Mouse (Mus musculus): ENCODE measurements around the gene Ip6k1.

The Ip6k1 gene

GRCm38 (mm10) chr9:108027867-108028266 is 25.6 kb downstream of the Ip6k1 start:
- in situ Hi-C loops (cut with MseI, MboI), result no loop called here

DNA sequence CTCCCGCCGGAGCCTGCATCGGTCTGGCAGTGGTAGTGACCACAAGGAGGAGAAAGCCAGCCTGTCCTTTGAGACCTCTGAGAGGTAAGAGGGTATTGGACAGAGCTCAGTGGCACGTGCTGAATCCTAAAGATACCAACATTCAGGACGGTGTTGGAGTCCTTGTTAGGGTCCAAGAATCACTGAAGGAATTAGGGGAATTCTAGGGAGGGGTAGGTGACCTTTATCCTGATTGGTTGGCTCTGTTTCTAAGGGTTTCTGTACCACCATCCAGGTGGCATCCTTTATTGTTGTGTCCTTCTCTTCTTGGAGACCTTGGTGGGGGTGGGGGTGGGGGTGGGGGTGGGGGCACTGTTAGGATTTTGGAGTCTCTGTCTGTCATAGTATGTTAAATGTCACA is 29.8 kb downstream of the Ip6k1 start:
- in situ Hi-C loops (cut with MseI, MboI), result no loop called here

- in situ Hi-C loops (cut with MseI, MboI), result no loop called here
Observed at GRCm38 (mm10) chr9:108035331-108036156, 33.2 kb downstream of the Ip6k1 start.

- in situ Hi-C loops (cut with MseI, MboI), result no loop called here
Observed at GRCm38 (mm10) chr9:108044751-108045492, 42.6 kb downstream of the Ip6k1 start.

DNA sequence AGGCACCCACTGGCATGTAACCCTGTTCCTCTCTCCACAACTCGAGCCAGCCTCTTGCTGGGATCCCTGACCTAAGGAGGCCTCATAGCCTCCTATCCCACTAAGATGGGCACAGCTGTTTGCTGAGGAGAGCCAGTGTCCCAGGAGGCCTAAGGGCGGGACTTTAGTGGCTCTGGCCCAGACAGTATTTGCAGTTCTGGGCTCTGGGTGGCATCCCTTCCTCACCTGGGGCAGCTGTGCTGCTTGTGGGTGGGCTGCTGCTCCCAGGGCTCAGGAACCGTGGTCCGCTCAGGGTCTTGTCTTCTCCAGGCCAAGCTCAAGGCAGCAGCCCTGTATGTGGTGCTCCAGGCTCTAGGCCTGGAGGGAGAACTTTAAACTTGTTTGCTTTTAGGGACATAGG is 44.3 kb downstream of the Ip6k1 start:
- in situ Hi-C loops (cut with MseI, MboI), result no loop called here

DNA sequence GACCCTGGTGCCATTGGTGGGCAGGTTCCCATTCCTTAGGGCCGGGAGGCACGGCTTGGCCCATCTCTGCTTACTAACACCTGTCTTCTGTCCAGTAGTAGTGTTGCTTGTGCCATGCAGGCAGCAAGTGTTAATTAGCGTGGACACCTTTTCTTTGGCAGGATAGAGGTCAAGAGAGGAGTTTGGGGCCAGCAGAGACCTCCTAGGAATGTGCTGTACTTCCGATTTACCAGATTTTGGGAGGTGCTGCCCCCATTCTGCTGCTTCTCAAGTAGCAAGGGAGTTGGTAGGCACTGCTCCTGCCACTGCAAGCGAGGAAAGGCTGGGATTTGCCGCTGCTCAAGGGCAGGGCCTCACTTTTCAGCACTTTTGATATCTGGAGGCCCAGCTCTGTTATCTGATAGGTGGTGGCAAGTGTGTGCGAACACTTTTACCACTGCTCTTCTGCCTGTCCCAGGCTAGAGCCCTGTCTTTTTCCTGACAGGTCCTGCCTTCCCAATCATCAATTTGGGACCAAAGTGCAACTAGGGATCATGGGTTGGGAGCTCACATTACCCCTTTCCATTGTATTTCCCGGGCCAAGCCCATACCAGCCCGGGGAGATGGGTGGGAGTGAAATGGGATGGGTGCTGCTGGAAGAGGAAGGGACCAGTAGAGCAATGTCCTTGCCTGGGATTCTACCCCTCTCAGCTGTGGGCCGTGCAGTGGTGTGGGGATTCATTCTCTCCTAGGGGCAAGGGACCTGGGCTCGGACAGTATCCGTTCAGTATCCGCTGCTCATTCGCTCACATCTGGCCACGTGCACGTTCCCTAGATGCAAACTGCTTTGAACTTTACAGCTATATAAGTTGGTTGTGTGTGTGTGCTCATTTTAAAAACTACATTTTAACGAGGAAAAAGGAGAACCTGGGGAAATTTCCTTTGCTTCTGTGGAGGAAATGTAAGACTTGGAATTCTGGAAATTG is 45.6 kb downstream of the Ip6k1 start:
- in situ Hi-C loops (cut with MseI, MboI), result no loop called here

DNA sequence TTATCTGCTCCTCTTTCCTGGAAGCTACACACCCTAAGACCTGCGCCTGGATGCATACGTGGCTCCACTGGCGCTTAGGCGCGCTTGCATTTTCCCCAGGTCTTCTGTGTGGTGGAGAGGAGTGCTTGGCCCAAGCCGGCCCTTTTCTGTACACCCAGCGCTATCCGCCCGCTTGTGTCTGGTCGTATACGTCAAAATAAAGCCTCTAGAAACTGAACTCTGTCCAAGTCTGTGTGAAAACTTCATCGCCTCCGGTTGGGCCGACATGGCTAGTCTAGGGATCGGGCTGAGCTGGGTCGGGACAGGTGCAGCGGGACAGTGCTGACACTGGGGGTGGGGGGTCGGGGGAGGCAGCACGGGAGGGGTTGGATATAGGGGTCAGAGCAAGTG is 46.3 kb downstream of the Ip6k1 start:
- in situ Hi-C loops (cut with MseI, MboI), result no loop called here

- in situ Hi-C loops (cut with MseI, MboI), result no loop called here
Observed at GRCm38 (mm10) chr9:108049016-108049455, 46.7 kb downstream of the Ip6k1 start, which contains the start of gene Gmppb. Gene Gmppb (plus strand): TSS chr9:108049242.

- in situ Hi-C loops (cut with MseI, MboI), result no loop called here
Observed at GRCm38 (mm10) chr9:108049561-108050251, 47.4 kb downstream of the Ip6k1 start.

GRCm38 (mm10) chr9:108051184-108051930 is 49.1 kb downstream of the Ip6k1 start:
- in situ Hi-C loops (cut with MseI, MboI), result no loop called here

DNA sequence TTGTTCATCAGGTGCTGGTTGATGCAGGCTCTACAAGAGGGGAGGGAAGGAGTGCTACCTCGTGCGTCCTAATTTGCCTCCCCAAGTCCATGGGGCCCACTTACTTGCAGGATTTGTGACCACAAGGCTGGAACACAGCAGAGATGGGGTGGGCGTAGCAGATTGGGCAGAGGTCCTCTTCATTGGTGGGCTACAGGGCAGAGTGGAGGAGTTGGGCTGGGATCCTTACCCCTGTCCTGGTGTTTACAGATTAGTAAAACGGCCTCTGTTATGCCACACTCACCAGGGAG is 49.6 kb downstream of the Ip6k1 start:
- in situ Hi-C loops (cut with MseI, MboI), result no loop called here

DNA sequence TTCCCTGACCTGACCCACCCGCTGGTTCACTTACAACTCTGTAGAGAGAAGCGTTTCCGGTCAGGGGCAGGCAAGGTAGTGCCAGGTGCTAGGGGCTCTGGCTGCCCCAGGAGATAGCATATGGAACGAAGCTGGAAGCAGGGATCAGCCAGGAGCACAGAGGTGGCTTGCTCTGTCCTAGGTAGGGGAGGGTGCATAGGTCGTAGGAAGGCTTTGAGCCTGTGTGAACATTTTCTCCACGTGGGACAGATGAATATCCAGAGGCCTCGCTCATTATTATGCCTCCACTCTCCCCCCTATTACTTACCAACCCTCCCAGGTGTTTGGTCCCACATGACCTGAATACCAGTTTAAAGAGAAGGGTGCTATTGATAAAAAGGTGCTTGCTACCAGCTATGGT is 50.1 kb downstream of the Ip6k1 start:
- in situ Hi-C loops (cut with MseI, MboI), result no loop called here

- in situ Hi-C loops (cut with MseI, MboI), result no loop called here
Observed at GRCm38 (mm10) chr9:108052885-108053664, 50.8 kb downstream of the Ip6k1 start, which contains the start of gene Amigo3. Gene Amigo3 (plus strand): TSS chr9:108053159.

GRCm38 (mm10) chr9:108053665-108054225 is 51.4 kb downstream of the Ip6k1 start:
- in situ Hi-C loops (cut with MseI, MboI), result no loop called here

DNA sequence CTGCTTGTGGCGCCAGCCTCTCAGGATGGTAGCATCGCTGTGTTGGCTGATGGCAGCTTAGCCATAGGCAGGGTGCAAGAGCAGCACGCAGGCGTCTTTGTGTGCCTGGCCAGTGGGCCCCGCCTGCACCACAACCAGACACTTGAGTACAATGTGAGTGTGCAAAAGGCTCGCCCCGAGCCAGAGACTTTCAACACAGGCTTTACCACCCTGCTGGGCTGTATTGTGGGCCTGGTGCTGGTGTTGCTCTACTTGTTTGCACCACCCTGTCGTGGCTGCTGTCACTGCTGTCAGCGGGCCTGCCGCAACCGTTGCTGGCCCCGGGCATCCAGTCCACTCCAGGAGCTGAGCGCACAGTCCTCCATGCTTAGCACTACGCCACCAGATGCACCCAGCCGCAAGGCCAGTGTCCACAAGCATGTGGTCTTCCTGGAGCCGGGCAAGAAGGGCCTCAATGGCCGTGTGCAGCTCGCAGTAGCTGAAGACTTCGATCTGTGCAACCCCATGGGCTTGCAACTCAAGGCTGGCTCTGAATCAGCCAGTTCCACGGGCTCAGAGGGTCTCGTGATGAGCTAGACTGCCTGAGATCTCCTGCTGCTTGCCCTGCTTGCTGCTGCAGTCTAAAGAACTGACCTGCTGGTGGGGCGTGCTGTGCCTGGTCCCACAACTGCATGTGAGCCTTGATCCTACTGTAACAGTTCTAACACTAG is 52.2 kb downstream of the Ip6k1 start:
- in situ Hi-C loops (cut with MseI, MboI), result no loop called here

DNA sequence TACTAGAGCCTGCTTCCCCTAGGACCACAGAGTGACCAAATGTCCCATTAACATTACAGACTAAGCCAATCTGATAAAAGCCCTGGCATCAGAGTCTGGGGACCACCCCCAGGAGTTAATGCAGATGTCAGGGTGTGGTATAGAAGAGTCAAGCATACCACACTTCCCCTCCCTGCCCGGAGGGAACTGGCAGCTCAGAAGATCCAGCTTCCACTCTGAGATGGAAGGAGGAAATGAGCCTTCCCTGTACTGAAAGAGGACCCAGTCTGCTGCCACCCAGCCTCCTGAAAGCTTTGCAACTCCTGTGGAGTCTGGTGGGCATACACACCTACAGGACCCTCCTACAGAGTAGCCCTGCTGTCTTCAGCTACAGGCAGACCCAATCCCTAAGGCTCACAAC is 52.8 kb downstream of the Ip6k1 start:
- in situ Hi-C loops (cut with MseI, MboI), result no loop called here

DNA sequence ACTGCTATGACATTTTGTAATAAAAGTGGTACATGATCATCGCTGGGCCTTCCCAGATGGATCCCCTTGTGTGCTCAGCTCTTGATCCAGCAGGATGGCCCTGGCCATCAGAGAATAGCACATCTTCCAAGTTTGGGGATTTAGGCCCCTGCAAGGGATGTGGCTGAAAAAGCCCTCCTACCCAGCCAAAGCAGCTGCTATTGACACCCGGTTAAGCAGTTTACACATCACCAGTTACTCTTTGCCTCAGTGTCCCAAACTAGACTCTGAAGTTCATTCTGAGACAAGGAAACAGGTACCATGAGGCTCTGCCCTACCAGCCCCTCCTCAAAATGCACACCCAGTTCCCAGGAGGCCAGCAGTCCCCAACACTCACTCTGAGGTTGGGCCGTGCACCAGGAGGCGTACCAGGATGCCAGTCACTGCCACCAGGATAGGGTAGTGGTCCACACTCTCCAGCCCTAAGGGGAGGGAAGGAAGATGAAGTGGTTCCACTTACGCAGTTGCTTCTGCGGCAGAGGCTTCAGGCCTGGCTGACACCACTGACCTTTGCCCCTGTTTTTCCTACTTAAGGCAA is 53.4 kb downstream of the Ip6k1 start:
- in situ Hi-C loops (cut with MseI, MboI), result no loop called here

All from mouse trophoblast stem cell (cell line).